Mouse (Mus musculus) B cell, adult 2 months (primary cell): ENCODE measurements around the gene Vmn1r218.
"Not testable (repeated sequence)": the region's sequence is repeated elsewhere in the genome, so short reads cannot be mapped to it uniquely, and the experiment has no call there.

Source experiments
- DNase-seq, 2 experiments: peaks; one replicate each; pipeline ENCODE4 v3.0.0; 2022

The Vmn1r218 gene

DNA sequence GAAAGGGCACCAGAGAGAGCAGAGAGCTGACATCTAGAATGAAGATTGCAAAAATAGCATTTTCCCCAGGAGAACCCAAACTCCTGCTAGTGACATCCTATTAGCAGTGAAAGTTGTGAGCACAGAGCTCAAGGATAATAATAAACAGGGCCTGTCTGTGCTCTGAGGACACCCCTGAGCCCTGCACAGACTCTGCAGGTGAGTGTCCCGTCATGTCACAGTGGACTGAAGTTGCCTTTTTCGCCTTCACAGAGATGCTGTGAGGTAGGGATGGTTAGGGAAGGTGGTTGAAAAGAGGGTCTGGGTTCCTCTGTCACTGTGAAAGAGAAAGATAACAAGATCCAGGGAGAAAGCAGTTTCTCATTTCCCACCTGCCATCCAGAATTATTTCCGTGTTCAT is at the start of gene Vmn1r218:
TSS of gene Vmn1r218 (plus strand) at position 57 of the 400 bp plus-strand sequence.
- DNase-seq: no peak

DNA sequence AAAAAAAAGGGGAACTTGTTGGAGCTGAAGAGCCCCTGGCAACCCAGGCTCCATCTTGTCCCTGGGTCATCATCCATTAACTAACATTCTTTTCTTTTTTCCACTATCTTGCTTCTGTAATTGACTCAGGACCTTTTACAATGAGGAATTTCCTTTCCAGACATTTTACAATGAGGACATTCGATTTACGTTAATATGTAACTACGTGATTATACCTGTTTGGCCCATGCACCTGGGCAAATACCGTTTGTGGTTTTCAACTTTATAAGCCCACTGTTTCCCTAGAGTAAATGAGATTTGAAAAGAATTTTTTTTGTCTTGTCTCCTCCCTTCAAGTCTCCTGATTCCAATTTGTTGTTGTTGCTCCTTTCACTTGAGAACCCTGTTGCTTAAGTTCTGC is 38.6 kb upstream of the Vmn1r218 start:
- no peak for DNase-seq

DNA sequence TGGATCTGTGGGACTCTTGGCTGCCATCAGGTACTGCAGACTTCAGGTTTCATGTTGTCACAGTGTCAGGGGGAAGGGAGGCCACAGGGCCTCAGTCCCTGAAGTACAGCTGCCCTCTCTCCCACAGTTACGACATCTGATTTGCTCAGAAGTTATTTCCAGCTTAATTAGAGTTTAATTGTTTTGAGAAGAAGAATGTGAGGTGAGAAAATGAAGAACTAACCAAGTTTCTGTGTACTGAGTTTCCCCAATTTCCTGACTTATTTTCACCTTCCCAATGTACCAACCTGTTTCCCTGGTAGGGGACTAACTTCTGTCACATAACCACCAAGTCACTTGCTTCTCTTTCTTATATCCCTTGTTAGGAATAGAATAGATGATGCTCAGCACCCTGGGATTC is 14.8 kb upstream of the Vmn1r218 start, which contains the start of gene Vmn1r217:
TSS of gene Vmn1r217 (minus strand) at position 101 of the 400 bp plus-strand sequence.
- not testable (repeated sequence) for DNase-seq

DNA sequence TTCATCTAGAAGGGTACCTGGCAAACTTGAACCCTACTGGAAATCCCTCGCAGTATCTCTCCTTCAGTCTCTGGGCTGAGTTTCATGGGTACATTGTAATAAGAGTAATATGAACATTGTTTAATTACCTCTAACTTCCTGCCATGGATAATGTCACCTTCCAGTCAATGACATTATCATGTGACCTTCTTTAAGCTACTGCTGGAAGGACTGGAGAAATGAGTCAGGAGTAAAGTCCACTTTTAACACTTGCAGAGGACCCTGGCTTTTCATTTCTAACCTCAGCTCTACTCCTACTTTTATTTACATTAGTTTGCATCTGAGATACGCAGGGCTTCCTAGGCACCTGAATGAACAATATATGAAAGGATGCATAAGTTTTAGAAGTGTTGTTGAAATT is 12.3 kb upstream of the Vmn1r218 start:
- no peak for DNase-seq

DNA sequence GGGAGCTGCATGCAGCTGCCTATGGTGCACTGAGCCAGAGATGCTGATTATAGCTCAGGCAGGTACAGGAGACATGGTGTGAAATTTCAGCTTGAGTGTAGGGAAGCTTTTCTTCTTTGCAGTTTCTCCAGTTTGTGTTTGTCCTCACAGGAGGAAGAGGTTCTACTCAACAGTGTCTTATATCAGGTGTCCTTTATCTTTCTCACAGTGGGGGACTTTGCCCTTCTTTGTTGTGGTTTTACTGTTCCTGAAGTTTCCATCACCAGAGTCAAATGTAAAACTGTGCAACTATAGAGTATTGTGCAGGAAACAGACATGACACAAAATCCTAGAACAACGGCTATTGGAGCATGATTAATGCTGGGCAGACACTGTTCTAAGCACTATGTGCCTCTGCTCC is 546 bp downstream of the Vmn1r218 start:
- no peak for DNase-seq

DNA sequence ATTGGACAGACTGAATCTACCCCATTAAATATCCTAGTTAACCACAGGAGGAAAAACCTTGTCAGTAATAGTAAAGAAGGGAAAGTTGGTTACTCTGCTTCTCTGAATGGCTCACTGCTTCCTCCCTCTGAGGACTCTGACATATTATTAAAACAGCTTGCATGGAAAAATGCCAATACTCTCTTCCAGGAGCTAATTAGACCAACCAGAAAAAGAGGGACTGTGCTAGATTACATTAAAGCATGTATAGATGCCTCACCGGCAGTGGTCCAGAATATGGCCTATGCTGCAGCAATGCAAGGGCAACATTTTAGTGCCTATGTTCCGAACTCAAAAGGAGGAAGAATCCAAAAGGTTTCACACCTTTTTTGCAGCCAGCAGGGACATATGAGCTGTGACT is 5.9 kb downstream of the Vmn1r218 start:
- no peak for DNase-seq

DNA sequence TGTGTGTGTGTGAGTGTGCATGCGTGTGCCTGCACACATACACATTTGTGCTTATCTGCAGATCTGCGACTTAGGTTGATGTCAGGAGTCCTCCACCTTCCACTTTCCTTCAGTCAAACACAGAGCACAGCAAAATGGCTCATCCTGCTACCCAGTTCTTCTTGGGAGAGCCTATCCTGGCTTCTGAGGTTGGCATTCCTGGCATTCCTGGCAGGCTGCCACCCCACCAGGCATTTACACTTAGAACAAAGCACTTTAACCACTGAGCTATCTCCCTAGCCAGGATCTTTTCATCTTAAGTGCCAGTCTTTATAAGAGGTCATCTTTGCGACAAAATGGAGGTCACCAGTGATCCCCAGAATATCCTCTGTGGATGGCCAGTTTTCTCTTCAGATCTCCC is 24.9 kb downstream of the Vmn1r218 start:
- DNase-seq: no peak

DNA sequence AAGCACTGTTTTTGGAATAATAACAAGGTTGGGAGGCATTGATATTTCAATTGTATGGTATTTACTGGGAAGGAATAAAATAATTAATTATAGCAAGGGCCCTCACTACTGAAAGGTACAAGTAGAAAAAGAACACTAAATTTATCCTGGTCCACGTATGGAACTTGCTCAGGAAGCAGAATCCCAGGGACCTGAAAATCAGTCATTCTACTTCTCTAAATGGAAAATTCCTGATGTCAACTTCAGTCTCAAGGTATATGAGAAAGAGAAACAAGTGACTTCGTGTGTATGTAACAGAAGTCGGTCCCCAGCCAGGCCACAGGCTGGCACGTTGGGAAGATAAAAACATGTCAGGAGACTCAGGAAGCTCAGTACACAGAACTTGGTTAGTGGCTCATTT is 26.1 kb downstream of the Vmn1r218 start, which contains the start of gene Vmn1r219:
TSS of gene Vmn1r219 (plus strand) at position 301 of the 400 bp plus-strand sequence.
- DNase-seq: no peak

DNA sequence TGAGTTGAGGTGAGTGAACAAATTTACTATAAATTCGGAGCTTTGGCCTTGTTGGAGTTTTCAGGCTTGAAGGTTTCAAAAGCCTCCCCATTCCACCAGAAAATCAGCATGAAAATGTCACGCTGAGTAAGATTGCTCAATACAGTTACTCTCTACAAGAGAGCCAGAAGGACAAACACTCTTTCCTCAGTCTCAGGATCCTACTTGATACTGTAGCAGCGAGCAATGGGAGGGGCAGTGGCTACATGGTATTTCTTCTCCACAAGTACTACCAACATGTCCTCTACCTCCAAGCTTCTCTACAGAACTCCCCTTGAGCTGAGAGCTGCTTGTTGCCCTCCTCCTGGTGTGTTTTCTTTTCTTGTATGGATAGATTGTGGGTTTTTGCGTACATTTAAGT is 33.5 kb downstream of the Vmn1r218 start:
- DNase-seq: not testable (repeated sequence)

DNA sequence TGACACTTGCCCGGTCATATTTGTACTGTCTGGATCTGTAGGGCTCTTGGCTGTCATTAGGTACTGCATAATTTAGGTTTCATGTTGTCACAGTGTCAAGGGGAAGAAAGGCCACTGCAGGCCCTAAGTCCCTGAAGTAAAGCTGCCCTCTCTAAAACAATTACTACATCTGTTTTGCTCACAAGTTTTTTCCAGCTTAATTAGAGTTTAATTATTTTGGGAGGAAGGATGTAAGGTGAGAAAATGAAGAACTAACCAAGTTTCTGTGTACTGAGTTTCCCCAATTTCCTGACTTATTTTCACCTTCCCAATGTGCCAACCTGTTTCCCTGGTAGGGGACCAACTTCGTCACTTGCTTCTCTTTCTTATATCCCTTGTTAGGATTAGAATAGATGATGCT is 54.9 kb downstream of the Vmn1r218 start, which contains the start of gene Vmn1r220:
TSS of gene Vmn1r220 (minus strand) at position 101 of the 400 bp plus-strand sequence.
- no peak for DNase-seq
